Mouse (Mus musculus) CH12.LX (cell line): Measurements from ENCODE around the gene Gucy1b1.

ENCODE experiments used
- GABPA ChIP-seq: IDR thresholded peaks from 2 replicates; pipeline ENCODE4 v1.6.1; 2012; ENCODE audit warnings: low read depth, low read length, improper control_type of control experiment, inconsistent platforms; ENCODE audit not compliant: insufficient replicate concordance
- MAX ChIP-seq: IDR thresholded peaks from 2 replicates; pipeline ENCODE4 v1.6.1; 2011; ENCODE audit warnings: low read length, improper control_type of control experiment
- NRF1 ChIP-seq: IDR thresholded peaks from 2 replicates; pipeline ENCODE4 v1.6.1; 2014; ENCODE audit warnings: low read depth, mild to moderate bottlenecking, inconsistent platforms, low read length, improper control_type of control experiment, moderate library complexity
- SIN3A ChIP-seq: IDR thresholded peaks from 2 replicates; pipeline ENCODE4 v1.6.1; 2012; ENCODE audit warnings: low read length, improper control_type of control experiment, inconsistent platforms
- USF1 ChIP-seq: IDR thresholded peaks from 2 replicates; pipeline ENCODE4 v1.6.1; 2014; ENCODE audit warnings: low read depth, mild to moderate bottlenecking, inconsistent platforms, low read length, improper control_type of control experiment
- ZC3H11A ChIP-seq: IDR thresholded peaks from 2 replicates; pipeline ENCODE4 v1.6.1; 2012; ENCODE audit warnings: low read depth, mild to moderate bottlenecking, inconsistent platforms, low read length, improper control_type of control experiment
- ZNF384 ChIP-seq: IDR thresholded peaks from 2 replicates; pipeline ENCODE4 v1.6.1; 2012; ENCODE audit warnings: low read depth, low read length, improper control_type of control experiment, inconsistent platforms

DNA sequence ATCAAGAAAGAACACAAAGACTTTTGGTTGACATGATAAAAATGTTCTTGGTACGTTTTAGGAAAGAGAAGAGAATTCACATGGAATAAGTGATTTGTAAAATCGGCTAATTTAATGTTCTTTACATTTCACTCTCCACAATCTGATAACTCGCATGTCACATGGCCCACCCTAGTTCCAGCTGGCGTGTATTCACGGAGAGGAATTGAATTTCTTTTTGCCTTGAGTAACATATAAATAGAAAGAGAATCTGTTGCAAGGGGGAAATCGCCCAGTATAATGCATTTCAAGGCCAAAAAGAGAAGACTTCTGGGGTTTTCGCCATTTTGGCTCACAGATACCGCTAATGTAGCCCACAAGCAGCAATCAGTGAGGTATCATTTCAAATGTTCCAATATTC, 28.4 kb downstream of the Gucy1b1 start:
- TF ChIP-seq SIN3A (no peak), MAX (no peak), ZC3H11A (no peak), USF1 (no peak), ZNF384 (no peak), GABPA (no peak), NRF1 (no peak)
